ENCODE assay signal across 7 mouse cellular contexts in genomic region chr6:86471760-86472099, GRCm38 (mm10). TPM values are rescaled to one million over a fixed set of nuclear protein-coding genes. Genes with fewer than 3 reads are reported as not detected.
DNase-seq lines count a peak whose midpoint lies in the region; ATAC-seq and TF ChIP-seq lines count a peak whose summit lies in the region.

No protein-coding gene starts in this region.

- peaks cover 9% of the 10 kb centered on the region for H3K4me1 ChIP-seq in neural tube, embryonic 11.5 days (ENCODE audit: control insufficient read depth, insufficient read depth, low read length)
- peaks cover 8% of the 10 kb centered on the region for H3K4me1 ChIP-seq in forebrain, embryonic 11.5 days (replicated peaks; ENCODE audit: control insufficient read depth, insufficient read depth, low read length)
- peaks cover 41% of the 10 kb centered on the region for H3K4me1 ChIP-seq in liver, embryonic 12.5 days
- peaks cover 9% of the 10 kb centered on the region for H3K4me1 ChIP-seq in stomach, postnatal 0 days (replicated peaks; ENCODE audit: control insufficient read depth, insufficient read depth)

- H3K4me3 ChIP-seq in neural tube, embryonic 11.5 days (ENCODE audit: low read depth, low read length): peak overlapping the region; percentile 32
- peak overlapping the region; percentile 14 for H3K4me3 ChIP-seq in forebrain, embryonic 11.5 days (ENCODE audit: low read depth, low read length)
- H3K4me3 ChIP-seq in liver, embryonic 12.5 days: peak overlapping the region; percentile 63
- H3K4me3 ChIP-seq in stomach, postnatal 0 days (ENCODE audit: low read depth, low read length): peak overlapping the region; percentile 33

- peak overlapping the region; percentile 70 for H3K4me2 ChIP-seq in neural tube, embryonic 11.5 days (ENCODE audit: low read depth)
- H3K4me2 ChIP-seq in forebrain, embryonic 11.5 days (ENCODE audit: low read depth, low read length, severe bottlenecking): peak overlapping the region; percentile 39
- H3K4me2 ChIP-seq in liver, embryonic 12.5 days: peak overlapping the region; percentile 87
- H3K4me2 ChIP-seq in stomach, postnatal 0 days (replicated peaks; ENCODE audit: low read depth): peak overlapping the region; percentile 66

- TF ChIP-seq CTCF in stomach, postnatal 0 days (IDR thresholded peaks at IDR 0.05; ENCODE audit: low read depth): no peak

- no peak for DNase-seq in neural tube, embryonic 11.5 days (ENCODE audit: low spot score)
- DNase-seq in neural tube, embryonic 10.5 days (ENCODE audit: extremely low spot score, low spot score): no peak
- DNase-seq in forebrain, embryonic 11.5 days (ENCODE audit: low spot score): no peak
- DNase-seq in stomach, postnatal 0 days (ENCODE audit: low spot score): no peak
- no peak for DNase-seq in layer of hippocampus, postnatal 10 days (ENCODE audit: low spot score in 2 of 2)
- no peak for DNase-seq in layer of hippocampus, adult 18-20 months (ENCODE audit: low spot score in 2 of 2)

- peak overlapping the region; percentile 58 for H3K9ac ChIP-seq in neural tube, embryonic 11.5 days (ENCODE audit: low read length)
- peak overlapping the region; percentile 44 for H3K9ac ChIP-seq in forebrain, embryonic 11.5 days (ENCODE audit: low read length)
- H3K9ac ChIP-seq in liver, embryonic 12.5 days: peak overlapping the region; percentile 79
- peak overlapping the region; percentile 65 for H3K9ac ChIP-seq in stomach, postnatal 0 days (ENCODE audit: low read length)

- H3K27ac ChIP-seq in neural tube, embryonic 11.5 days (ENCODE audit: low read depth, low read length): peak overlapping the region; percentile 56; the same call in 1 of the 2 replicates
- peak overlapping the region; percentile 42; the same call in 1 of the 2 replicates for H3K27ac ChIP-seq in forebrain, embryonic 11.5 days (ENCODE audit: low read depth, low read length)
- H3K27ac ChIP-seq in liver, embryonic 12.5 days: peak overlapping the region; percentile 82
- peak overlapping the region; percentile 91 for H3K27ac ChIP-seq in stomach, postnatal 0 days (replicated peaks)

- no peaks in the 10 kb centered on the region for H3K27me3 ChIP-seq in neural tube, embryonic 11.5 days (ENCODE audit: control insufficient read depth, insufficient read depth, low read length)
- H3K27me3 ChIP-seq in forebrain, embryonic 11.5 days (ENCODE audit: control insufficient read depth, insufficient read depth, low read length): no peaks in the 10 kb centered on the region
- no peaks in the 10 kb centered on the region for H3K27me3 ChIP-seq in liver, embryonic 12.5 days (replicated peaks)
- no peaks in the 10 kb centered on the region for H3K27me3 ChIP-seq in stomach, postnatal 0 days (ENCODE audit: control insufficient read depth, insufficient read depth, low read length)

- H3K36me3 ChIP-seq in neural tube, embryonic 11.5 days (ENCODE audit: control insufficient read depth, insufficient read depth, low read length): no peaks in the 10 kb centered on the region
- H3K36me3 ChIP-seq in forebrain, embryonic 11.5 days (ENCODE audit: control insufficient read depth, insufficient read depth, low read length): no peaks in the 10 kb centered on the region
- peaks cover 35% of the 10 kb centered on the region for H3K36me3 ChIP-seq in liver, embryonic 12.5 days
- H3K36me3 ChIP-seq in stomach, postnatal 0 days (ENCODE audit: control insufficient read depth, insufficient read depth, low read length): peaks cover 7% of the 10 kb centered on the region

- no peak for TF ChIP-seq EP300 in stomach, postnatal 0 days (optimal IDR thresholded peaks at IDR 0.05)

- peak; percentile 59 for ATAC-seq in neural tube, embryonic 11.5 days (ENCODE audit: insufficient read depth, low FRiP score, low TSS enrichment)
- peak; percentile 60 for ATAC-seq in forebrain, embryonic 11.5 days (replicated peaks; ENCODE audit: low FRiP score)
- ATAC-seq in liver, embryonic 12.5 days: peak; percentile 40
- ATAC-seq in stomach, postnatal 0 days (ENCODE audit: low FRiP score, low TSS enrichment): peak; percentile 49

- no peaks in the 10 kb centered on the region for H3K9me3 ChIP-seq in neural tube, embryonic 11.5 days (ENCODE audit: control insufficient read depth, low read length)
- H3K9me3 ChIP-seq in forebrain, embryonic 11.5 days (ENCODE audit: control insufficient read depth, low read length): no peaks in the 10 kb centered on the region
- H3K9me3 ChIP-seq in liver, embryonic 12.5 days (replicated peaks): no peaks in the 10 kb centered on the region
- H3K9me3 ChIP-seq in stomach, postnatal 0 days (ENCODE audit: control insufficient read depth, low read length): no peaks in the 10 kb centered on the region

- 31% methylated on average over 9 of the region's 9 CpGs for WGBS in neural tube, embryonic 11.5 days
- WGBS in forebrain, embryonic 11.5 days: 33% methylated on average over 9 of the region's 9 CpGs
- 12% methylated on average over 9 of the region's 9 CpGs for WGBS in liver, embryonic 12.5 days (ENCODE audit: insufficient replicate concordance)
- 11% methylated on average over 9 of the region's 9 CpGs for WGBS in stomach, postnatal 0 days

RNA-seq across cellular contexts. Expression of gene C87436, which starts 33.6 kb away (rescaled TPM):
- polyA plus RNA-seq in neural tube, embryonic 11.5 days (2014; fragmentation: Nextera tagmentation; extraction: Ambion mirVana): 21.0 and 24.1 TPM in 2 replicates
- 28.1 and 28.6 TPM in 2 replicates for polyA plus RNA-seq in forebrain, embryonic 11.5 days (2014; fragmentation: Nextera tagmentation; extraction: Ambion mirVana)
- polyA plus RNA-seq in liver, embryonic 12.5 days (2016; fragmentation: Nextera tagmentation; extraction: Ambion mirVana): 17.9 and 18.8 TPM in 2 replicates
- 15.0 and 16.4 TPM in 2 replicates for polyA plus RNA-seq in stomach, postnatal 0 days (2015; fragmentation: Nextera tagmentation; extraction: Ambion mirVana)
- total RNA-seq in layer of hippocampus, postnatal 10 days (2021): 10 to 100 TPM; 13.6 to 15.9 TPM
- total RNA-seq in layer of hippocampus, adult 18-20 months (2021): 10 to 100 TPM; 17.5 to 17.8 TPM

RNA-seq across cellular contexts. Expression of gene Gm44790, which starts 45.3 kb away (rescaled TPM):
- polyA plus RNA-seq in neural tube, embryonic 11.5 days (2014; fragmentation: Nextera tagmentation; extraction: Ambion mirVana): not detected in 2 replicates
- polyA plus RNA-seq in forebrain, embryonic 11.5 days (2014; fragmentation: Nextera tagmentation; extraction: Ambion mirVana): 0.37 TPM in 1 of 2 replicates, not detected in the other
- polyA plus RNA-seq in liver, embryonic 12.5 days (2016; fragmentation: Nextera tagmentation; extraction: Ambion mirVana): not detected in 2 replicates
- polyA plus RNA-seq in stomach, postnatal 0 days (2015; fragmentation: Nextera tagmentation; extraction: Ambion mirVana): not detected in 2 replicates
- total RNA-seq in layer of hippocampus, postnatal 10 days (2021): not detected
- 1 to 10 TPM in 1 of 2 experiments, under 1 TPM in 1; 0.84 to 2.8 TPM for total RNA-seq in layer of hippocampus, adult 18-20 months (2021)

RNA-seq across cellular contexts. Expression of gene Pcbp1, which starts 54.4 kb away (rescaled TPM):
- 518 and 536 TPM in 2 replicates for polyA plus RNA-seq in neural tube, embryonic 11.5 days (2014; fragmentation: Nextera tagmentation; extraction: Ambion mirVana)
- 573 and 583 TPM in 2 replicates for polyA plus RNA-seq in forebrain, embryonic 11.5 days (2014; fragmentation: Nextera tagmentation; extraction: Ambion mirVana)
- polyA plus RNA-seq in liver, embryonic 12.5 days (2016; fragmentation: Nextera tagmentation; extraction: Ambion mirVana): 465 and 466 TPM in 2 replicates
- polyA plus RNA-seq in stomach, postnatal 0 days (2015; fragmentation: Nextera tagmentation; extraction: Ambion mirVana): 331 and 337 TPM in 2 replicates
- 100 to 1,000 TPM; 159 to 184 TPM for total RNA-seq in layer of hippocampus, postnatal 10 days (2021)
- total RNA-seq in layer of hippocampus, adult 18-20 months (2021): 100 to 1,000 TPM; 197 to 204 TPM
